Mouse (Mus musculus) heart, embryonic 16.5 days (tissue): ENCODE results near the gene Tgfbi. TPM values are rescaled to one million over a fixed set of nuclear protein-coding genes. Genes with fewer than 3 reads are reported as not detected.

ENCODE experiments used
- ATAC-seq: fragments of 200-750 bp; cut with Nextera tagmentation; replicated peaks from 2 replicates; pipeline ENCODE4 v1.8.0; 2017; ENCODE audit warnings: moderate number of reproducible peaks; ENCODE audit not compliant: insufficient read depth, low FRiP score; ENCODE audit errors: extremely low read depth
- H3K27ac ChIP-seq: fragments of 300-500 bp; sonication (generic); 2 replicates; pipeline ENCODE4 v1.5.1; 2014; ENCODE audit warnings: mild to moderate bottlenecking, low read length, control low read depth, moderate library complexity
- H3K27me3 ChIP-seq: fragments of 300-500 bp; sonication (generic); 2 replicates; pipeline ENCODE4 v1.6.1; 2014; ENCODE audit warnings: low read length, mixed read lengths; ENCODE audit not compliant: control insufficient read depth, insufficient read depth
- H3K36me3 ChIP-seq: fragments of 300-500 bp; sonication (generic); 2 replicates; pipeline ENCODE4 v1.6.1; 2014; ENCODE audit not compliant: control insufficient read depth, insufficient read depth
- H3K4me1 ChIP-seq: fragments of 300-500 bp; sonication (generic); 2 replicates; pipeline ENCODE4 v1.6.1; 2014; ENCODE audit warnings: low read length, mixed read lengths; ENCODE audit not compliant: control insufficient read depth, insufficient read depth
- H3K4me2 ChIP-seq: fragments of 300-500 bp; sonication (generic); 2 replicates; pipeline ENCODE4 v1.6.1; 2014; ENCODE audit warnings: low read depth, mild to moderate bottlenecking, control low read depth, low read length
- H3K4me3 ChIP-seq: fragments of 300-500 bp; sonication (generic); 2 replicates; pipeline ENCODE4 v1.5.1; 2014; ENCODE audit warnings: mild to moderate bottlenecking, control low read depth, low read length
- H3K9ac ChIP-seq: fragments of 300-500 bp; sonication (generic); 2 replicates; pipeline ENCODE4 v1.6.1; 2014; ENCODE audit warnings: low read length, control low read depth
- H3K9me3 ChIP-seq: fragments of 300-500 bp; sonication (generic); replicated peaks from 2 replicates; pipeline ENCODE4 v1.6.1; 2016; ENCODE audit warnings: low read length; ENCODE audit not compliant: control insufficient read depth
- WGBS: fragments of 180-500 bp; shearing (Covaris S2); extraction: QIAGEN DNeasy Blood & Tissue Kit; methylation state at CpG from one replicate; pipeline ENCODE4 v1.1.7; 2014; 5-methylcytosine and 5-hydroxymethylcytosine counted together
- polyA plus RNA-seq: library from polyadenylated mRNA; unstranded; fragments of >200 nt; fragmentation: Nextera tagmentation; extraction: Ambion mirVana; gene quantifications from 2 replicates; pipeline ENCODE4 v1.2.1, GENCODE M21; 2015

The Tgfbi gene
- polyA plus RNA-seq, 1 experiment from 2014 or later = 32.7 TPM

- Histone ChIP-seq H3K27ac (no peak overlapping the region), H3K4me2 (no peak overlapping the region), H3K27me3 (no peaks in the 10 kb centered on the region; the same call in 1 of the 2 replicates), H3K9ac (no peak overlapping the region), H3K4me1 (peaks cover 13% of the 10 kb centered on the region), H3K4me3 (no peak overlapping the region), H3K9me3 (no peaks in the 10 kb centered on the region), H3K36me3 (no peaks in the 10 kb centered on the region)
- no peak for ATAC-seq
- WGBS = 86% methylated on average over 5 of the region's 5 CpGs
Measured at GRCm38 (mm10) chr13:56580450-56580849, 28.9 kb upstream of the Tgfbi start.

GRCm38 (mm10) chr13:56581512-56581911 lies 27.8 kb upstream of the Tgfbi start:
- Histone ChIP-seq H3K4me1 (peaks cover 13% of the 10 kb centered on the region), H3K27me3 (no peaks in the 10 kb centered on the region; the same call in 1 of the 2 replicates), H3K4me3 (no peak overlapping the region), H3K36me3 (no peaks in the 10 kb centered on the region), H3K4me2 (no peak overlapping the region), H3K9ac (0 out of 2 replicates have a peak overlapping the region, but pooled peaks have one; percentile 3), H3K9me3 (no peaks in the 10 kb centered on the region), H3K27ac (peak overlapping the region; percentile 76)
- ATAC-seq = no peak
- WGBS = 26% methylated on average over 3 of the region's 3 CpGs

- H3K4me3 ChIP-seq = no peak overlapping the region
- ATAC-seq = peak; percentile 90
Measured at GRCm38 (mm10) chr13:56581961-56582434, 27.3 kb upstream of the Tgfbi start.

GRCm38 (mm10) chr13:56582720-56583119 lies 26.6 kb upstream of the Tgfbi start:
- ATAC-seq = no peak
- no peaks in the 10 kb centered on the region; the same call in 1 of the 2 replicates for H3K27me3 ChIP-seq
- H3K4me2 ChIP-seq = no peak overlapping the region
- no peaks in the 10 kb centered on the region for H3K9me3 ChIP-seq
- H3K4me1 ChIP-seq = peaks cover 13% of the 10 kb centered on the region
- 49% methylated on average over 3 of the region's 3 CpGs for WGBS
- H3K27ac ChIP-seq = 0 out of 2 replicates have a peak overlapping the region, but pooled peaks have one; percentile 46
- no peak overlapping the region for H3K4me3 ChIP-seq
- H3K36me3 ChIP-seq = no peaks in the 10 kb centered on the region
- H3K9ac ChIP-seq = no peak overlapping the region

More at GRCm38 (mm10) chr13:56581961-56582434, 27.3 kb upstream of the Tgfbi start:
- Histone ChIP-seq H3K9me3 (no peaks in the 10 kb centered on the region), H3K27ac (peak overlapping the region; percentile 64), H3K9ac (peak overlapping the region; percentile 34), H3K36me3 (no peaks in the 10 kb centered on the region), H3K27me3 (no peaks in the 10 kb centered on the region; the same call in 1 of the 2 replicates), H3K4me2 (peak overlapping the region; percentile 40), H3K4me1 (peaks cover 13% of the 10 kb centered on the region)
- WGBS = 8% methylated on average over 6 of the region's 6 CpGs

- H3K9ac ChIP-seq = no peak overlapping the region
- H3K27ac ChIP-seq = no peak overlapping the region
- H3K9me3 ChIP-seq = no peaks in the 10 kb centered on the region
- ATAC-seq = no peak
- 56% methylated on average over 3 of the region's 3 CpGs for WGBS
- H3K27me3 ChIP-seq = no peaks in the 10 kb centered on the region; the same call in 1 of the 2 replicates
- H3K36me3 ChIP-seq = no peaks in the 10 kb centered on the region
- no peak overlapping the region for H3K4me3 ChIP-seq
- H3K4me2 ChIP-seq = no peak overlapping the region
- H3K4me1 ChIP-seq = peaks cover 27% of the 10 kb centered on the region
Measured at GRCm38 (mm10) chr13:56586046-56586445, 23.3 kb upstream of the Tgfbi start.

GRCm38 (mm10) chr13:56588454-56589117 lies 20.7 kb upstream of the Tgfbi start:
- no peak overlapping the region for H3K4me2 ChIP-seq
- H3K4me3 ChIP-seq = no peak overlapping the region
- no peaks in the 10 kb centered on the region for H3K9me3 ChIP-seq
- no peak overlapping the region for H3K27ac ChIP-seq
- H3K27me3 ChIP-seq = no peaks in the 10 kb centered on the region
- no peaks in the 10 kb centered on the region for H3K36me3 ChIP-seq
- no peak for ATAC-seq
- 60% methylated on average over 14 of the region's 14 CpGs for WGBS
- H3K9ac ChIP-seq = no peak overlapping the region
- H3K4me1 ChIP-seq = peaks cover 18% of the 10 kb centered on the region

GRCm38 (mm10) chr13:56590202-56590601 lies 19.1 kb upstream of the Tgfbi start:
- Histone ChIP-seq H3K4me1 (peaks cover 34% of the 10 kb centered on the region), H3K27me3 (no peaks in the 10 kb centered on the region), H3K9ac (peak overlapping the region; percentile 16; the same call in 1 of the 2 replicates), H3K36me3 (no peaks in the 10 kb centered on the region), H3K27ac (peak overlapping the region; percentile 43), H3K4me2 (no peak overlapping the region), H3K9me3 (no peaks in the 10 kb centered on the region), H3K4me3 (no peak overlapping the region)
- ATAC-seq = no peak
- 60% methylated on average over 5 of the region's 5 CpGs for WGBS

- WGBS = 85% methylated on average over 8 of the region's 8 CpGs
- Histone ChIP-seq H3K27me3 (no peaks in the 10 kb centered on the region), H3K9me3 (no peaks in the 10 kb centered on the region), H3K4me2 (no peak overlapping the region), H3K4me3 (no peak overlapping the region), H3K9ac (no peak overlapping the region), H3K27ac (no peak overlapping the region), H3K4me1 (peaks cover 41% of the 10 kb centered on the region), H3K36me3 (no peaks in the 10 kb centered on the region)
- ATAC-seq = no peak
Measured at GRCm38 (mm10) chr13:56591191-56591590, 18.1 kb upstream of the Tgfbi start.

- Histone ChIP-seq H3K27ac (no peak overlapping the region), H3K9me3 (no peaks in the 10 kb centered on the region), H3K4me1 (peaks cover 47% of the 10 kb centered on the region), H3K9ac (no peak overlapping the region), H3K27me3 (no peaks in the 10 kb centered on the region), H3K36me3 (no peaks in the 10 kb centered on the region), H3K4me3 (no peak overlapping the region), H3K4me2 (no peak overlapping the region)
- 23% methylated on average over 2 of the region's 2 CpGs for WGBS
- no peak for ATAC-seq
Measured at GRCm38 (mm10) chr13:56591939-56592338, 17.4 kb upstream of the Tgfbi start.
